Mouse (Mus musculus): ENCODE results near the gene Ankrd13d.

Ankrd13d gene

GRCm38 (mm10) chr19:4227894-4228678, 54.9 kb downstream of the Ankrd13d start:
- DNase-seq (ENCODE audit: low read depth, low spot score), result peak; percentile 88

DNA sequence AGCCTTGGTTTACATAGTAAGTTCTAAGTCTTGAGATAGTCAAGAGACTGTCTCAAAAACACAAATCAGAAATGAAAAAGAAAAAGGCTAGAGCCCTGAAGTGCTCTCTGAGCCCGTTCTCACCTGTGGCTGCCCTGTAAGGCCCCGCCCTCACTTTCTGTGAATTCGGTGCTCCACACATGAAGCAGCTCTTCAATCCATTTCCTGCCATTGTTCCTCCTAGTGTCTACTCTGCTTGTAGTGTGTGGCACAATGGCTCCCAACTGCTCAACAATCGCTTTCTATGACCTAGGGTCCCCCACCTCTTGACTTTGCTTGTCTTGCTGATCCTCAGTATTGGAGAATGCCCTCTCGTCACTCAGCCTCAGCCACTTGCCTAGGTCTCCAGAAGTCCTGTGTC, 55.5 kb downstream of the Ankrd13d start:
- DNase-seq (ENCODE audit: low read depth, low spot score), result peak; percentile 35

DNA sequence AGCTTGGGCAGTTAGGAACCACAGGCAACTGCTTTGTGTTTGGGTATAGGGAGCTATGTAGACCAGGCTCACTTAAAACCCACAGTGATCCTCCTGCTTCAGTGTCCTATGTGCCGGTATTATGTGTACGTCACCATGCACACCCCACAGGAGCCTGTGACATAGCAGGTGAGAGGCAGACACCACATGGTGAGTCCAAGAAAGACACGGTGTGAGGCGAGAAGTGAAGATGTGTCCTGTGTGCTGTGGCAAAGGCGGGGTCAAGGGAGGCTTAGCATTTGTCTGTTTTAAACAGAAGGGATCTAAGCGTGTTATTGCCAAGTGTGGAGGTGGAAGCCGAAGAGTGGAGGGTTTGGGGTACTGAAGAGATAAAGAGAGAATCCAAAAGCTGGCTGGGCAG, 56.2 kb downstream of the Ankrd13d start:
- no peak for DNase-seq (ENCODE audit: low read depth, low spot score)

- DNase-seq (ENCODE audit: low read depth, low spot score), result no peak
Observed at GRCm38 (mm10) chr19:4222165-4222564, 60.8 kb downstream of the Ankrd13d start.

- DNase-seq (ENCODE audit: low read depth, low spot score), result no peak
Observed at GRCm38 (mm10) chr19:4220957-4221743, 61.8 kb downstream of the Ankrd13d start.

GRCm38 (mm10) chr19:4220416-4220815, 62.5 kb downstream of the Ankrd13d start:
- no peak for DNase-seq (ENCODE audit: low read depth, low spot score)
